Mouse (Mus musculus) E14TG2a.4 (cell line): Measurements from ENCODE around the gene Rcc1.
A peak's percentile ranks its signal among the peaks of the same experiment; 100 is the strongest.

Experiments used
- H3K27me3 ChIP-seq: 2 replicates; pipeline ENCODE4 v1.6.1; 2014; ENCODE audit warnings: low read length, control low read depth; ENCODE audit not compliant: insufficient read depth
- H3K36me3 ChIP-seq: 2 replicates; pipeline ENCODE4 v1.6.1; 2014; ENCODE audit warnings: low read length, control low read depth; ENCODE audit not compliant: insufficient read depth
- H3K4me1 ChIP-seq: replicated peaks from 2 replicates; pipeline ENCODE4 v1.6.1; 2014; ENCODE audit warnings: low read depth, low read length, control low read depth
- H3K4me3 ChIP-seq: replicated peaks from 2 replicates; pipeline ENCODE4 v1.5.1; 2014; ENCODE audit warnings: mild to moderate bottlenecking, low read length
- H3K9me3 ChIP-seq: 2 replicates; pipeline ENCODE4 v1.6.1; 2014; ENCODE audit warnings: low read length, control low read depth
- CTCF ChIP-seq: conservative IDR thresholded peaks from 2 replicates; pipeline ENCODE4 v1.5.1; 2014; ENCODE audit warnings: low read length
- NANOG ChIP-seq: IDR thresholded peaks from 2 replicates; pipeline ENCODE4 v1.6.1; 2014; ENCODE audit warnings: borderline replicate concordance, low read length, mixed read lengths
- POU5F1 ChIP-seq: IDR thresholded peaks from 2 replicates; pipeline ENCODE4 v1.6.1; 2014; ENCODE audit warnings: low read length, borderline replicate concordance

The Rcc1 gene

GRCm38 (mm10) chr4:132367480-132368201, 14.2 kb upstream of the Rcc1 start:
- Histone ChIP-seq H3K4me1 (peaks cover 13% of the 10 kb centered on the region), H3K9me3 (no peaks in the 10 kb centered on the region), H3K27me3 (no peaks in the 10 kb centered on the region), H3K36me3 (peaks cover 66% of the 10 kb centered on the region), H3K4me3 (no peak overlapping the region)
- TF ChIP-seq CTCF: no peak
- TF ChIP-seq NANOG: no peak
- TF ChIP-seq POU5F1: no peak

GRCm38 (mm10) chr4:132365450-132366060, 12.2 kb upstream of the Rcc1 start:
- Histone ChIP-seq H3K36me3 (peaks cover 67% of the 10 kb centered on the region), H3K4me3 (no peak overlapping the region), H3K4me1 (peaks cover 10% of the 10 kb centered on the region), H3K27me3 (no peaks in the 10 kb centered on the region), H3K9me3 (no peaks in the 10 kb centered on the region)
- TF ChIP-seq CTCF (no peak), NANOG (no peak), POU5F1 (no peak)

DNA sequence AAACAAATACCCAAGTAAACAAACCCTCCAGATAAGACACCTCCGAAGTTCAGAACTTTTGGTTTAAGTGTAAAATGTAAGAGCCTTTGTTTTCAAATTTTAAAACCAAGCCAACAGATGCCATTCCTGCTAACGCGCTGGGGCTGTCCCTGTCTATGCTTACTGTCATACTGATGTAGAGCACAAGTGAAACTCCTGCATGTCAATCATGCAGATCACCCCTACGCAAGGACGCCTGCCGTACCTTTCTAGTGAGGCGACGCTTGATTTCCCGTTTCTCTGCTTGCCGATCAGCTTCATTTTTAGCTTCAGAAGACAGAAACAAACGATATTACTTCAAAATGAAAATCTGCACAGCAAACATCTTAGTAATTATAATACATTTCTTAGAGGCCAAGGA, 10.1 kb upstream of the Rcc1 start:
- Histone ChIP-seq H3K4me1 (peaks cover 19% of the 10 kb centered on the region), H3K36me3 (peaks cover 66% of the 10 kb centered on the region), H3K27me3 (no peaks in the 10 kb centered on the region), H3K4me3 (no peak overlapping the region), H3K9me3 (no peaks in the 10 kb centered on the region)
- TF ChIP-seq POU5F1: no peak
- no peak for TF ChIP-seq CTCF
- TF ChIP-seq NANOG: no peak

GRCm38 (mm10) chr4:132359510-132359909, 6.1 kb upstream of the Rcc1 start:
- Histone ChIP-seq H3K36me3 (peaks cover 54% of the 10 kb centered on the region), H3K27me3 (no peaks in the 10 kb centered on the region), H3K4me3 (no peak overlapping the region), H3K4me1 (peaks cover 48% of the 10 kb centered on the region), H3K9me3 (no peaks in the 10 kb centered on the region)
- TF ChIP-seq POU5F1 (no peak), CTCF (no peak), NANOG (no peak)

DNA sequence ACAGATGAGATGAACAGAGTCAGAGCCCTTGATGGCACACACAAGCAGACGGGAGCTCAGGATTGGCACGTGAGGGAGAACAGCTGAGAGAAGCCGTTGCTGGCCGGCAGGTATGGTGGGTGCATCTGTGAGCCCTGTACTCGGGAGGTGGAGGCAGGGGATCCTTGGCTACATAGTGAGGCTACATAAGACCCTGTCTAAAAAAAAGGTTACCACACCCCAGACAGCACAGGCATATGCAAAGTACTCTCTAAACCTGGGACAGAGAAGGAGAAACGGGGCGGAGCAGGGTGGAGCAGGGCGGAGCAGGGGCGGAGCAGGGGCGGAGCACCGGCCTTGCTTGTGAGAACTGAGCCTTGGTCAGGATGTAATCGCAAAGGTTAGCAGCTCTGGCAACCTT, 2.8 kb upstream of the Rcc1 start:
- TF ChIP-seq POU5F1: no peak
- no peak for TF ChIP-seq NANOG
- no peak for TF ChIP-seq CTCF
- Histone ChIP-seq H3K36me3 (peaks cover 55% of the 10 kb centered on the region), H3K4me3 (peak overlapping the region; percentile 27)

GRCm38 (mm10) chr4:132355403-132355802, 2.0 kb upstream of the Rcc1 start:
- no peak overlapping the region for H3K4me3 ChIP-seq
- no peak for TF ChIP-seq CTCF
- TF ChIP-seq POU5F1: no peak
- TF ChIP-seq NANOG: no peak
- H3K9me3 ChIP-seq: no peaks in the 10 kb centered on the region
- peaks cover 57% of the 10 kb centered on the region for H3K36me3 ChIP-seq
- no peaks in the 10 kb centered on the region for H3K27me3 ChIP-seq
- peaks cover 55% of the 10 kb centered on the region for H3K4me1 ChIP-seq

More for the DNA sequence above, 2.8 kb upstream of the Rcc1 start:
- no peaks in the 10 kb centered on the region for H3K27me3 ChIP-seq
- no peaks in the 10 kb centered on the region for H3K9me3 ChIP-seq
- H3K4me1 ChIP-seq: peaks cover 55% of the 10 kb centered on the region

GRCm38 (mm10) chr4:132354571-132354970, 1.2 kb upstream of the Rcc1 start:
- peak overlapping the region; percentile 99 for H3K4me3 ChIP-seq
- TF ChIP-seq NANOG (no peak), CTCF (no peak), POU5F1 (no peak)
- no peaks in the 10 kb centered on the region for H3K27me3 ChIP-seq
- no peaks in the 10 kb centered on the region for H3K9me3 ChIP-seq
- peaks cover 59% of the 10 kb centered on the region for H3K4me1 ChIP-seq
- peaks cover 51% of the 10 kb centered on the region for H3K36me3 ChIP-seq

- peaks cover 55% of the 10 kb centered on the region for H3K4me1 ChIP-seq
- TF ChIP-seq POU5F1 (no peak), CTCF (no peak), NANOG (no peak)
Observed at GRCm38 (mm10) chr4:132352739-132353138, 666 bp downstream of the Rcc1 start.

DNA sequence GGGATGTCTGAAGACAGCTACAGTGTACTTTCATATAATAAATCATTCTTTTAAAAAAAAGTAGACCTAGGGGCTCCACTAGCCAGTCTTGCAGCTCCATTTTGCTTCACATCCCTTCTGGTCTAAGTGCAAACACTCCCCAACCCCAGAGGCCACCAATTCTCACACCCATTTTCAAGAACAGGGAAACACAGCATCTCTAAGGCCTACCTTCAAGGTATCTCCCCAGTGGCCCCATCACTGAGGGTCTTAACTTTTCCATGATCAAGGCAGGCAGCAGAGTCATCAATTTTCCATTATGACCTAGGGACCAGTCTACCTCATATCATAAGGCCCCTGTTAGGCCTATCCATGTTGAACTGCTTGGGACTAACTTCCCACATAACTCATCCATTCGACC, 2.0 kb downstream of the Rcc1 start:
- Histone ChIP-seq H3K4me3 (peak overlapping the region; percentile 99), H3K9me3 (no peaks in the 10 kb centered on the region), H3K36me3 (peaks cover 41% of the 10 kb centered on the region), H3K4me1 (peaks cover 50% of the 10 kb centered on the region), H3K27me3 (no peaks in the 10 kb centered on the region)
- TF ChIP-seq NANOG: no peak
- TF ChIP-seq POU5F1: no peak
- TF ChIP-seq CTCF: no peak

More at GRCm38 (mm10) chr4:132352739-132353138, 666 bp downstream of the Rcc1 start:
- H3K36me3 ChIP-seq: peaks cover 43% of the 10 kb centered on the region
- no peaks in the 10 kb centered on the region for H3K27me3 ChIP-seq
- no peaks in the 10 kb centered on the region for H3K9me3 ChIP-seq
- H3K4me3 ChIP-seq: peak overlapping the region; percentile 99
